Mouse (Mus musculus) liver, postnatal 0 days (tissue): ENCODE measurements around the gene Wdr45b. TPM values are rescaled to one million over a fixed set of nuclear protein-coding genes. Genes with fewer than 3 reads are reported as not detected.

ENCODE experiments used
- ATAC-seq: fragments of 200-750 bp; cut with Nextera tagmentation; 2 replicates; pipeline ENCODE4 v1.8.0; 2017; ENCODE audit warnings: mild to moderate bottlenecking, moderate library complexity
- DNase-seq: peaks from one replicate; pipeline ENCODE4 v3.0.0-alpha.2; 2016
- H3K27ac ChIP-seq: fragments of 300-500 bp; sonication (generic); 2 replicates; pipeline ENCODE4 v1.5.1; 2014; ENCODE audit warnings: antibody characterized with exemption, moderate library complexity, mild to moderate bottlenecking, low read depth
- H3K27me3 ChIP-seq: fragments of 300-500 bp; sonication (generic); 2 replicates; pipeline ENCODE4 v1.6.1; 2014; ENCODE audit warnings: low read length, control low read depth, mixed read lengths; ENCODE audit not compliant: insufficient read depth
- H3K36me3 ChIP-seq: fragments of 300-500 bp; sonication (generic); replicated peaks from 2 replicates; pipeline ENCODE4 v1.6.1; 2014; ENCODE audit warnings: mild to moderate bottlenecking, control low read depth, low read length, moderate library complexity, mixed read lengths; ENCODE audit not compliant: insufficient read depth
- H3K4me1 ChIP-seq: fragments of 300-500 bp; sonication (generic); 2 replicates; pipeline ENCODE4 v1.6.1; 2014; ENCODE audit warnings: antibody characterized with exemption, mild to moderate bottlenecking, control low read depth; ENCODE audit not compliant: insufficient read depth
- H3K4me2 ChIP-seq: fragments of 300-500 bp; sonication (generic); 2 replicates; pipeline ENCODE4 v1.6.1; 2014; ENCODE audit warnings: low read depth, mild to moderate bottlenecking, low read length, moderate library complexity, mixed read lengths
- H3K4me3 ChIP-seq: fragments of 300-500 bp; sonication (generic); 2 replicates; pipeline ENCODE4 v1.5.1; 2014; ENCODE audit warnings: low read depth, low read length
- H3K9ac ChIP-seq: fragments of 300-500 bp; sonication (generic); replicated peaks from 2 replicates; pipeline ENCODE4 v1.6.1; 2014; ENCODE audit warnings: mild to moderate bottlenecking, moderate library complexity
- H3K9me3 ChIP-seq: fragments of 300-500 bp; sonication (generic); 2 replicates; pipeline ENCODE4 v1.6.1; 2016; ENCODE audit warnings: mild to moderate bottlenecking, control low read depth, low read length, mixed read lengths
- CTCF ChIP-seq: sonication (generic); IDR thresholded peaks from 2 replicates; pipeline ENCODE4 v1.5.1; 2016; ENCODE audit warnings: antibody characterized with exemption, low read depth
- EP300 ChIP-seq: IDR thresholded peaks from 2 replicates; pipeline ENCODE4 v1.6.1; 2016; ENCODE audit warnings: antibody characterized with exemption, low read depth, mild to moderate bottlenecking
- WGBS: fragments of 180-500 bp; shearing (Covaris S2); extraction: QIAGEN DNeasy Blood & Tissue Kit; methylation state at CpG from one replicate; pipeline ENCODE4 v1.1.7; 2014; ENCODE audit not compliant: insufficient replicate concordance; 5-methylcytosine and 5-hydroxymethylcytosine counted together
- polyA plus RNA-seq: library from polyadenylated mRNA; unstranded; fragments of >200 nt; fragmentation: Nextera tagmentation; extraction: Ambion mirVana; gene quantifications from 2 replicates; pipeline ENCODE4 v1.2.1, GENCODE M21; 2015

Gene Wdr45b
- polyA plus RNA-seq, 1 experiment from 2014 or later, result 16.7 TPM

DNA sequence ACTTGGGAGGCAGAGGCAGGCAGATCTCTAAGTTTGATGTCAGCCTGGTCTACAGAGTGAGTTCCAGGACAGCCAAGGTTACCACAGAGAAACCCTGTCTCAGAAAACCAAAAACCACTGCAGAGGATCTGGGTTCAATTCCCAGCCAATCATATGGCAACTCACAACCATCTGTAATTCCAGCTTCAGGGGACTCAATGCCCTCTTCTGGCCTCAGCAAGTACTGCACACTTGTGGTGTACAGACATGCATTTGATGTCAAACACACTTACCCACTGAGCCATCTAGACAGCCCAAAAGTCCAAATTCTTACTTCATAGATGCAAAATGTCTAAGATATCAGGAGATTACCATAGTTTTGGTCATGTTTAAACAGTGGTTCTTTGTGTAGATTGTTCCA lies 24.4 kb upstream of the Wdr45b start:
- H3K4me2 ChIP-seq, result no peak overlapping the region
- TF ChIP-seq CTCF (peak; percentile 37; the same call in 1 of the 2 replicates), EP300 (no peak)
- no peaks in the 10 kb centered on the region for H3K9me3 ChIP-seq
- H3K36me3 ChIP-seq, result no peaks in the 10 kb centered on the region
- H3K27ac ChIP-seq, result no peak overlapping the region
- H3K27me3 ChIP-seq, result no peaks in the 10 kb centered on the region
- ATAC-seq (no peak), DNase-seq (no peak)
- no peak overlapping the region for H3K4me3 ChIP-seq
- H3K4me1 ChIP-seq, result no peaks in the 10 kb centered on the region
- H3K9ac ChIP-seq, result no peak overlapping the region

GRCm38 (mm10) chr11:121373305-121373704 lies 19.1 kb upstream of the Wdr45b start:
- DNase-seq (no peak), ATAC-seq (no peak)
- Histone ChIP-seq H3K27me3 (no peaks in the 10 kb centered on the region), H3K4me1 (no peaks in the 10 kb centered on the region), H3K9ac (no peak overlapping the region), H3K4me3 (no peak overlapping the region), H3K36me3 (no peaks in the 10 kb centered on the region), H3K9me3 (no peaks in the 10 kb centered on the region), H3K27ac (no peak overlapping the region), H3K4me2 (no peak overlapping the region)
- WGBS, result 52% methylated on average over 6 of the region's 6 CpGs
- no peak for TF ChIP-seq CTCF
- no peak for TF ChIP-seq EP300

GRCm38 (mm10) chr11:121370337-121370994 lies 16.2 kb upstream of the Wdr45b start:
- DNase-seq (no peak), ATAC-seq (no peak)
- 66% methylated on average over 6 of the region's 6 CpGs for WGBS
- Histone ChIP-seq H3K4me2 (no peak overlapping the region), H3K27me3 (no peaks in the 10 kb centered on the region), H3K36me3 (no peaks in the 10 kb centered on the region), H3K4me1 (no peaks in the 10 kb centered on the region), H3K4me3 (no peak overlapping the region), H3K27ac (no peak overlapping the region), H3K9ac (no peak overlapping the region), H3K9me3 (no peaks in the 10 kb centered on the region)
- TF ChIP-seq CTCF (no peak), EP300 (no peak)

DNA sequence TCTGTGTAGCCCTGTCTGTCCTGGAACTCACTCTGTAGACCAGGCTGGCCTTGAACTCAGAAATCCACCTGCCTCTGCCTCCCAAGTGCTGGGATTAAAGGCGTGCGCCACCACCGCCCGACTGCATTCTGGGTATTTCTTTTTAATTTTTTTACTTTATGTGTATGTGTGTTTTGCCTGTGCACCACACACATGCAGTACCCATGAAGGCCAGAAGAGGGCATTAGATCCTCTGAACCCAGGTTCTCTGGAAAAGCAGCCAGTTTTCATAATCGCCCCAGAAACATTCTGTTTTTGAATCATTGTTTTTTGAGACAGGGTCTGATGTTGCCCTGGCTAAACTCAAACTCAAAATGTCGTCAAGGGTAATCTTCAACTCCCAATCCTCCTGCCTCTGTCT lies 15.4 kb upstream of the Wdr45b start:
- DNase-seq (peak; percentile 72), ATAC-seq (no peak)
- Histone ChIP-seq H3K4me2 (no peak overlapping the region), H3K9ac (no peak overlapping the region), H3K27me3 (no peaks in the 10 kb centered on the region), H3K4me3 (no peak overlapping the region), H3K4me1 (no peaks in the 10 kb centered on the region), H3K9me3 (no peaks in the 10 kb centered on the region), H3K27ac (no peak overlapping the region), H3K36me3 (no peaks in the 10 kb centered on the region)
- WGBS, result 55% methylated on average over 6 of the region's 6 CpGs
- peak; percentile 76 for TF ChIP-seq CTCF
- TF ChIP-seq EP300, result no peak

DNA sequence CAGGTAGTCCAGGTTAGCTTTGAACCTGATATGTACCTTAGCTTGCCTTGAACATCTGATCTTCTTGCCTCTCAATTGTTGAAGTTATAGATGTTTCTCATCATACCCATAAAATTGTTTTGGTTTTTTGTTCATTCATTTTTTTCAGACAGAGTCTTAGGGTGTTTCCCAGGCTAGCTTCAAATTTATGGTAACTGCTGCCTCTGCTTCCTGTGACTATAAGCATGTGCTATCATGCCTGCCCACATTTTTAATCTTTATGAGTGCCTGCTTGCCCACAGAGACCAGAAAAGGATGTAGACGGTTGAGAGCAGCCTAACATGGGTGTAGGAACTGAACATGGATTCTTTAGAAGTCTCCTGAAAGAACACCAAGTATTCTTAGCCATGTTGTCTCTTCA lies 14.5 kb upstream of the Wdr45b start:
- WGBS, result 34% methylated on average over 1 of the region's 1 CpGs
- no peaks in the 10 kb centered on the region for H3K9me3 ChIP-seq
- no peak overlapping the region for H3K4me3 ChIP-seq
- H3K9ac ChIP-seq, result no peak overlapping the region
- ATAC-seq (peak; percentile 33; the same call in 1 of the 2 replicates), DNase-seq (no peak)
- no peaks in the 10 kb centered on the region for H3K4me1 ChIP-seq
- no peak overlapping the region for H3K27ac ChIP-seq
- H3K36me3 ChIP-seq, result no peaks in the 10 kb centered on the region
- TF ChIP-seq EP300, result no peak
- no peak for TF ChIP-seq CTCF
- no peaks in the 10 kb centered on the region for H3K27me3 ChIP-seq
- H3K4me2 ChIP-seq, result no peak overlapping the region

GRCm38 (mm10) chr11:121367170-121367707 lies 13.0 kb upstream of the Wdr45b start:
- no peak overlapping the region for H3K4me2 ChIP-seq
- H3K9ac ChIP-seq, result no peak overlapping the region
- H3K9me3 ChIP-seq, result no peaks in the 10 kb centered on the region
- ATAC-seq (no peak), DNase-seq (no peak)
- no peaks in the 10 kb centered on the region for H3K36me3 ChIP-seq
- TF ChIP-seq EP300 (no peak), CTCF (no peak)
- 62% methylated on average over 5 of the region's 5 CpGs for WGBS
- no peak overlapping the region for H3K27ac ChIP-seq
- H3K4me3 ChIP-seq, result no peak overlapping the region
- H3K4me1 ChIP-seq, result no peaks in the 10 kb centered on the region
- no peaks in the 10 kb centered on the region for H3K27me3 ChIP-seq

GRCm38 (mm10) chr11:121362212-121362611 lies 8.0 kb upstream of the Wdr45b start:
- Histone ChIP-seq H3K27ac (no peak overlapping the region), H3K36me3 (no peaks in the 10 kb centered on the region), H3K27me3 (no peaks in the 10 kb centered on the region), H3K4me2 (no peak overlapping the region), H3K4me3 (no peak overlapping the region), H3K4me1 (no peaks in the 10 kb centered on the region), H3K9me3 (no peaks in the 10 kb centered on the region), H3K9ac (no peak overlapping the region)
- no peak for TF ChIP-seq EP300
- peak; percentile 76 for TF ChIP-seq CTCF
- DNase-seq, result peak; percentile 63
- 26% methylated on average over 5 of the region's 5 CpGs for WGBS
- ATAC-seq, result peak; percentile 56; the same call in 1 of the 2 replicates
